Mouse (Mus musculus) c-Kit-negative CD71-positive TER-119-positive erythroid progenitor cells, embryonic 14.5 days (primary cell): ENCODE results near the gene Sacm1l.

Experiments
- DNase-seq: peaks from one replicate; pipeline ENCODE4 v3.0.0-alpha.2; 2013; ENCODE audit warnings: low read depth, low spot score

Gene Sacm1l

DNA sequence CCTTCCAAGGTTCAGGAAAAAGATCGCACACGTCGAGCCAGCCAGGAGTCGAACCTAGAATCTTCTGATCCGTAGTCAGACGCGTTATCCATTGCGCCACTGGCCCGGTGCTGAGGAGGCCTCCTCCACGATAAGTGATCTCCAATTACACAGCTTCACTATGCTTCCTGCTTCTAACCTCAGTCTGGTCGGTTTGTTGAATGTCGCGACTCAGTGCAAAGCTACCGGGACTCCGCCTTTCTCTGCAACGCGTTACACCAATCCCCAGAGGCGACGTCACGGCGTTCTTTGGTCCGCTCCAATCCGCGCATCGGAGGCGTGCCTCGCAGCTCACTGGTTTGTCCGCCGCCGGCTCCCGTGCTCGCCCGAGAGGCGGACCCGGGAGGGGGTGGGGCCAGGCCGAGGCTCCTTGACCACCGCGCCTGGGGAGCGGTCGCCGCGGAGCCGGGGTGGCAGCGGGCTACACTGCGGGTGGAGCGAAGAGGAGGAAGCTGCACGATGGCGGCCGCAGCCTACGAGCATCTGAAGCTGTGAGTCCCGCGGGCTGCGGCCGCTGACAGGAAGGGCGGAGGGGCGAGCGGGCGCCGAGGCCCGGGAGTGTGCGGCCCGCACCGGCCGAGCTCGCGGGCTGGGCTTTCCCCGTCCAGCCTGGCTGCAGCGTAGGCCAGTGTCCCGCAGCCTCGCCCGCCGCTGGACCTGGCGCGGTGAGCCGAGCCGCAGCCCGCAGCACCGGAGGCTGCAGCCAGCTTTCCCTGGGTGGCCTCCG, at the start of gene Sacm1l:
Sacm1l (plus strand) TSS at position 368 of the 766 bp plus-strand sequence.
- DNase-seq = peak; percentile 98

- DNase-seq = no peak
Observed at GRCm38 (mm10) chr9:123479876-123480252, 49.7 kb upstream of the Sacm1l start.

- DNase-seq = no peak
Observed at GRCm38 (mm10) chr9:123480253-123480921, 49.2 kb upstream of the Sacm1l start.

DNA sequence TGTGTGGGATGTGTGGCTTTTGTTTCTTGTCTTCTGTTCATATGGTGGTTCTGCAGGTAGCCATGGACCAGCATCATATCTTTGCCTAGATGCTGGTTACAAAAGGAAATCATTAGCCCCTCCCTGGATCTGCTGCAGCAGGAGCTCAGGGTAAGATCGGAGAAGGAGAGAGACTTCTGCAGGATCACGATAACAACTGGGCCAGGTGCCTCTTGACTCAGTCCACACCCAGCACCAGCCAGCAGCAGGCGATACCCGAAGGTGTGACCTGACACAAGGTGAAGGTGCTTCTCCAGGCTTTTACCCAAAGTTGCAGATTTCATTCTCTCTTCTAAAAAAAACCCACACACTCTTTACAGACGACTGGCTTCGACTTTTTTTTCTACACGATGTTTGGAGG, 48.4 kb upstream of the Sacm1l start:
- DNase-seq = peak; percentile 67

DNA sequence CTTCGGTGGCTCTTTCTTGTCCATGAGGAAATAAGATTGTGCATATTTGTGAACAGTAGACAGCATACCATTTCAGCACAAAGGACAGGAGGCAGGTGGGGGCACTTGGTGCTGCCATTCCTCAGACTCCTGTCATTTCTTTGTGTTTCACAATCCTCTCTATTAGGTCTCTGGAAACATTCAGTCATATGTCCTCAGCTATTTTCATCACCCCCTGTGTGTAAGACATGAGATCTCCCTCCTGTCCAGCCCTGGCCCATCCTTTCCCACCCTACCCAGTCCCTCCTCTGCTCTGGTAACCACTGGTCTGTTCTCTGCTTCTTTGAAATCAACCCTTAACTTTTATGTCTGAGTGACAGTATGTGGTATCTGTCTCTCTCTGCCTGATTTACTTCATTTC, 46.0 kb upstream of the Sacm1l start:
- no peak for DNase-seq

GRCm38 (mm10) chr9:123484830-123485229, 44.7 kb upstream of the Sacm1l start:
- DNase-seq = no peak

DNA sequence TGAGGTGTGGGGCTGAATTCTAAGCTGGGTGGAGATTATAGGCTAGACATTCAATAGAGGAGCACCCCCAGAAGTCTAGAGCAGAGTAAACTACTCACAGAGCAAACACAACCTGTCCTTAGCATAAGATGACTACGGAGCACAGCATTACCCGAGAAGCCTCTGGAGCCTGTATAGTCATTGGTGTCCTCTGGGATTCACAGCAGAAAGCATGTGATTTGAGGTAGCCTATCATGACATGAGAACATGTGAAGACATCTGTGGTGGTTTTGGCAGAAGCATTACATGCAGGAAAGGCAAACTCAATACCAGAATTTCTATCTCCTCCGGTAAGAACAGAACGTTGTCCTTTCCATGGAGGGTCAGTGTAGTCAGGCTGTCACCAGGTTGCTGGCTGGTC, 44.0 kb upstream of the Sacm1l start:
- no peak for DNase-seq

GRCm38 (mm10) chr9:123486635-123487034, 42.9 kb upstream of the Sacm1l start:
- no peak for DNase-seq

GRCm38 (mm10) chr9:123489073-123489472, 40.5 kb upstream of the Sacm1l start:
- no peak for DNase-seq

DNA sequence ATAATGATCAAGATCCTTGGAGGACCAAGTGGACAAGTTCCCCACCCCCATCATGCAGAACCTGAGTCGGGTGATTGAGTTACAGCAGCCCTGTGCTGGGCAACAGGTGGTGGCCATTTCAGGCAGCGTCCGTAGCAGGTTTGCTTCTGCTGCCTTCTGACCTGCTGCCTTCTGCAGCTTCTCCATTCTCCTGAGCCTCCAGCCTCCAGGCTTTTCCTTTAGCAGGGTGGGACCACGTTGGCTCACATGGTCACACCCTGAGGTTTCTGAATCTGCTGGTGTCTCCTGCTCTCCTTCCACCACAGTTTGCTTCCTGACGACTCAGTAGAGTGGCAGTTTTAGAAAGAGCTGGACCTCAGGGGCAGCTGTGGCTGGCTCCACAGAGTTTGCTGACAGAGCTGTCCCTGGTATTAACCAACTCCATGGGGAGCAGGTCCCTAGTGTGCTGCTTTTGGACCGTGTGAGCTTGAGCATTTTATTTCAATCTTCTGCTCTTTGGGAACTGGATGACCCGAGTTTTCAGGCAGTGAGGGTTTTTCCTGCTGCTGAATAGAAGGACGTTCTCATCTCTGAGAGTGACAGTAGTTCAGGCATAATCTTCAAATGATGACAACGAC, 39.7 kb upstream of the Sacm1l start:
- DNase-seq = no peak

- DNase-seq = no peak
Observed at GRCm38 (mm10) chr9:123490930-123491329, 38.6 kb upstream of the Sacm1l start.

- no peak for DNase-seq
Observed at GRCm38 (mm10) chr9:123491917-123492585, 37.5 kb upstream of the Sacm1l start.

- no peak for DNase-seq
Observed at GRCm38 (mm10) chr9:123496665-123497064, 32.9 kb upstream of the Sacm1l start.

- no peak for DNase-seq
Observed at GRCm38 (mm10) chr9:123497906-123498305, 31.7 kb upstream of the Sacm1l start.

DNA sequence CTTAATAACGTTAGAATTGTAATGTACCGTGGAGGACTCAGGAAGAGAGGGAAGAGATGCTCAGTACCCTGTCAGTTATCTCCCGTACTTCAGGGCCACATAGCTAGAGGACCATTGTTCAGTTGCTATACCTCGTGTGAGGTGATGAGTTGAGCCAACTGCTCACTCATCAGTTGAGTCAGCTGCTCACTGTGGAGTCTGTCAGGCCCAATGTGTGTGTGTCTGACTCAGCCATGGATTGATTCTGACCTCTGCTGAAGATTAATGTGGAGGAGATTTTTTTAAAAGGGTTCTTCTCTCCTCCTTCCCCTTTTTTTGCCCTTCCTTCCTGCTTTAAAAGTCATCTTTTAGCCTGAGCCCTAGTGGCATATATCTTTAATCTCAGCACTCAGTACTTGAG, 29.1 kb upstream of the Sacm1l start:
- DNase-seq = no peak

GRCm38 (mm10) chr9:123503171-123503834, 26.3 kb upstream of the Sacm1l start:
- DNase-seq = no peak

DNA sequence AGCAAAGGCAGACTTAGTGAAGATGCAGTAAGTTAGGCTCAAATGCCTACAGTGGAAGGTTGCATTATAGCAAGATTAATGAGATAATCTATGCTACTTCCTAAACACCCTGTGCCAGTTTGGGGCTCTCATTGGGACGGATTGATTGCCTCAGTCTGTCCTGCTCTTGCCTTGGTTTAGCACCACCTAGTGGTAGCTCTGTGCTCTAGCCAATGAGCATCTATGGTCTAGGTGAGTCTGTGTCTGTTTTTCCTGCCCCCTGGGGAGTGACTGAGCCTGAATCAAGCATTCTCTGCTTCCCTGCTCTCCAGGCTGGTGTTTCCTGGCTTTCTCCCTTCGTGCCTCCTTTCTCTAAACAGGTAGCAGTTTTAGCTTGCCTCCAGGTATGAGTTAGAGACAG, 25.2 kb upstream of the Sacm1l start:
- DNase-seq = peak; percentile 61

- DNase-seq = no peak
Observed at GRCm38 (mm10) chr9:123505598-123505997, 24.0 kb upstream of the Sacm1l start.

- no peak for DNase-seq
Observed at GRCm38 (mm10) chr9:123506270-123507146, 23.1 kb upstream of the Sacm1l start.

GRCm38 (mm10) chr9:123507380-123507779, 22.2 kb upstream of the Sacm1l start:
- DNase-seq = no peak

GRCm38 (mm10) chr9:123508986-123509385, 20.6 kb upstream of the Sacm1l start:
- no peak for DNase-seq
